Mouse (Mus musculus): ENCODE measurements at regions not wholly inside any gene's neighbourhood (a gene's known extent, or its start where the extent isn't known, plus 50 kb on each side); places are given as distances from the start of the nearest gene placed in this dataset.

DNA sequence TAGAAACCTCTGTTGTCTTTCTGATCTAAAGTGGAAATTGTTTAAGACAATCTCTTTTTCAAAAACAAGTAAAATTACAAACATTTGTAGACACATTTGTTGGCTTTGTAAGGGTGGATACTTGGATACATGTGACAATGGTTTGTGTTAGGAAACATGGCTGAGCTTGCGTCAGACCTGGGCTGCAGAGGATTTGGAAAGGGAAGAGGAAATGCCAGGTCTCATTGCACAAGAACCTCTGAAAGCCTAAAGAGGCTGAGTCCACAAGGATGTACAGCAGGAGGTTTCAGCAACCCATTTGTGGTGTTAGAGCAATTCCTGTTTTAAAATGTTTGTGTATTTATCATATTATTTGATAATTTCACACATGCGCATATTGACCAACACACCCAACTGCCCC lies 235.3 kb upstream of the Irx2 start:
- ATAC-seq (ENCODE audit: insufficient read depth) (no peak), DNase-seq (ENCODE audit: low read depth in 3 of 3, low spot score in 3 of 3) (no peak)
- no peaks in the 10 kb centered on the region for H3K36me3 ChIP-seq (replicated peaks; ENCODE audit: control insufficient read depth, insufficient read depth, low read depth)
- H3K9ac ChIP-seq (replicated peaks): no peak overlapping the region
- H3K9me3 ChIP-seq (ENCODE audit: control insufficient read depth, low read length): no peaks in the 10 kb centered on the region
- H3K27ac ChIP-seq: no peak overlapping the region
- TF ChIP-seq EP300 (IDR thresholded peaks at IDR 0.05; ENCODE audit: low read depth) (no peak), CTCF (IDR thresholded peaks at IDR 0.05; ENCODE audit: low read depth) (no peak)
- no peak overlapping the region for H3K4me2 ChIP-seq (ENCODE audit: low read depth)
- no peaks in the 10 kb centered on the region for H3K4me1 ChIP-seq (replicated peaks; ENCODE audit: control insufficient read depth in 2 of 2, insufficient read depth in 2 of 2, low read length in 1 of 2)
- 67% methylated on average over 2 of the region's 2 CpGs for WGBS (ENCODE audit: insufficient replicate concordance)
- H3K27me3 ChIP-seq (ENCODE audit: control insufficient read depth, insufficient read depth, low read length): no peaks in the 10 kb centered on the region
- H3K4me3 ChIP-seq (ENCODE audit: insufficient read depth in 1 of 2, low read depth in 2 of 2, low read length in 2 of 2): no peak overlapping the region

DNA sequence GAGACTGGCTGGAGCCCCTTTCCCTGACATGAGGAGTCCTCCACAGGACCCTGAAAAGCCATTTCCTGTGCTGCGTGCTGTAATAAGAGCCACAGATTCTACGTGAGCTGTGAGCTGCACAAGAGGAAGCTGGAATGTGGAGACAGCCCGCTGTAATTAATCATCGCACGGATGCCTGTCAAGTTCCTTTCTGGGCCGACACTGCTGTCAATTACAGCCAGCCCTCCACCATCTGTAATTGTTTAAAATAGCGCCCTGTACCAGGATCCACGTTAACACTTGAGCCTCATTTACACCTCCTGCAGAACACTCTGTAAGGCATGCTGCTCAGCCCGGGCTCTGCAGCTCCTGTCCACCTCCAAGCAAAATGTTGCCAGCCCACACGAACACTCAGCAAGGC lies 227.9 kb upstream of the Irx2 start:
- Histone ChIP-seq H3K4me2 (ENCODE audit: low read depth) (no peak overlapping the region), H3K9me3 (ENCODE audit: control insufficient read depth, low read length) (no peaks in the 10 kb centered on the region), H3K4me3 (ENCODE audit: insufficient read depth in 1 of 2, low read depth in 2 of 2, low read length in 2 of 2) (no peak overlapping the region), H3K9ac (replicated peaks) (no peak overlapping the region), H3K36me3 (replicated peaks; ENCODE audit: control insufficient read depth, insufficient read depth, low read depth) (no peaks in the 10 kb centered on the region), H3K27me3 (ENCODE audit: control insufficient read depth, insufficient read depth, low read length) (no peaks in the 10 kb centered on the region), H3K27ac (no peak overlapping the region), H3K4me1 (replicated peaks; ENCODE audit: control insufficient read depth in 2 of 2, insufficient read depth in 2 of 2, low read length in 1 of 2) (no peaks in the 10 kb centered on the region)
- DNase-seq (ENCODE audit: low read depth in 3 of 3, low spot score in 3 of 3) (no peak), ATAC-seq (ENCODE audit: insufficient read depth) (no peak)
- 18% methylated on average over 10 of the region's 10 CpGs for WGBS (ENCODE audit: insufficient replicate concordance)
- TF ChIP-seq EP300 (IDR thresholded peaks at IDR 0.05; ENCODE audit: low read depth): no peak
- TF ChIP-seq CTCF (IDR thresholded peaks at IDR 0.05; ENCODE audit: low read depth): no peak

- Histone ChIP-seq H3K4me2 (ENCODE audit: low read depth) (no peak overlapping the region), H3K4me3 (ENCODE audit: insufficient read depth in 1 of 2, low read depth in 2 of 2, low read length in 2 of 2) (no peak overlapping the region), H3K27ac (no peak overlapping the region), H3K36me3 (replicated peaks; ENCODE audit: control insufficient read depth, insufficient read depth, low read depth) (no peaks in the 10 kb centered on the region), H3K4me1 (replicated peaks; ENCODE audit: control insufficient read depth in 2 of 2, insufficient read depth in 2 of 2, low read length in 1 of 2) (no peaks in the 10 kb centered on the region), H3K9ac (replicated peaks) (no peak overlapping the region), H3K9me3 (ENCODE audit: control insufficient read depth, low read length) (no peaks in the 10 kb centered on the region), H3K27me3 (ENCODE audit: control insufficient read depth, insufficient read depth, low read length) (no peaks in the 10 kb centered on the region)
- TF ChIP-seq CTCF (IDR thresholded peaks at IDR 0.05; ENCODE audit: low read depth) (no peak), EP300 (IDR thresholded peaks at IDR 0.05; ENCODE audit: low read depth) (no peak)
- 67% methylated on average over 11 of the region's 11 CpGs for WGBS (ENCODE audit: insufficient replicate concordance)
- ATAC-seq (ENCODE audit: insufficient read depth) (no peak), DNase-seq (ENCODE audit: low read depth in 3 of 3, low spot score in 3 of 3) (no peak)
Measured at GRCm38 (mm10) chr13:72409238-72409965, 219.2 kb upstream of the Irx2 start.

- no peak for DNase-seq (ENCODE audit: low read depth in 3 of 3, low spot score in 3 of 3)
- no peaks in the 10 kb centered on the region for H3K4me1 ChIP-seq (replicated peaks; ENCODE audit: control insufficient read depth in 2 of 2, insufficient read depth in 2 of 2, low read length in 1 of 2)
Measured at GRCm38 (mm10) chr13:72412656-72413055, 216.0 kb upstream of the Irx2 start.

DNA sequence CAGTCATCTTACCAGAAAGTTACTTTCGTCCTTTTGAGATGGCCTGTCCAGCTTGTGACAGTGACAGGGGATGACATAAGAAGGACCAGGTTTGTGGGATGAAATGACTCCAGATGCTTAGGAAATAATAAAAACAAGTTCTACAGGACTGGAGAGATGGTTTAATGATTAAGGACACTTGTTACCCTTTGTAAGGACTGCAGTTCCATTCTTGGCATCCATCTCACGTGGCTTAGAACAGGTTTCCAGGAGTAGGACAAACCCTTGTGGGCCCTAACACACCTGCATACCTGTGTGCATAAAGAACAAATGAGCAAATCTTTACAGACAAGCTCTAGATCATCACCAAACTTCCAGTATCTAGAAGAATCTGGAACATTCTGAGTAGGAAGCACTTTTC lies 211.6 kb upstream of the Irx2 start:
- no peak for DNase-seq (ENCODE audit: low read depth in 3 of 3, low spot score in 3 of 3)
- Histone ChIP-seq H3K4me2 (ENCODE audit: low read depth) (no peak overlapping the region), H3K9ac (replicated peaks) (no peak overlapping the region), H3K4me3 (ENCODE audit: insufficient read depth in 1 of 2, low read depth in 2 of 2, low read length in 2 of 2) (no peak overlapping the region), H3K9me3 (ENCODE audit: control insufficient read depth, low read length) (no peaks in the 10 kb centered on the region), H3K4me1 (replicated peaks; ENCODE audit: control insufficient read depth in 2 of 2, insufficient read depth in 2 of 2, low read length in 1 of 2) (no peaks in the 10 kb centered on the region), H3K36me3 (replicated peaks; ENCODE audit: control insufficient read depth, insufficient read depth, low read depth) (no peaks in the 10 kb centered on the region), H3K27me3 (ENCODE audit: control insufficient read depth, insufficient read depth, low read length) (no peaks in the 10 kb centered on the region), H3K27ac (no peak overlapping the region)
- WGBS (ENCODE audit: insufficient replicate concordance): 42% methylated on average over 2 of the region's 2 CpGs
- ATAC-seq (ENCODE audit: insufficient read depth): no peak
- no peak for TF ChIP-seq CTCF (IDR thresholded peaks at IDR 0.05; ENCODE audit: low read depth)
- no peak for TF ChIP-seq EP300 (IDR thresholded peaks at IDR 0.05; ENCODE audit: low read depth)

More at GRCm38 (mm10) chr13:72412656-72413055, 216.0 kb upstream of the Irx2 start:
- Histone ChIP-seq H3K9me3 (ENCODE audit: control insufficient read depth, low read length) (no peaks in the 10 kb centered on the region), H3K4me2 (ENCODE audit: low read depth) (no peak overlapping the region), H3K27ac (no peak overlapping the region), H3K27me3 (ENCODE audit: control insufficient read depth, insufficient read depth, low read length) (no peaks in the 10 kb centered on the region), H3K9ac (replicated peaks) (no peak overlapping the region), H3K4me3 (ENCODE audit: insufficient read depth in 1 of 2, low read depth in 2 of 2, low read length in 2 of 2) (no peak overlapping the region), H3K36me3 (replicated peaks; ENCODE audit: control insufficient read depth, insufficient read depth, low read depth) (no peaks in the 10 kb centered on the region)
- 70% methylated on average over 4 of the region's 4 CpGs for WGBS (ENCODE audit: insufficient replicate concordance)
- TF ChIP-seq EP300 (IDR thresholded peaks at IDR 0.05; ENCODE audit: low read depth): no peak
- no peak for TF ChIP-seq CTCF (IDR thresholded peaks at IDR 0.05; ENCODE audit: low read depth)
- ATAC-seq (ENCODE audit: insufficient read depth): no peak

Measured in liver, embryonic 14.5 days (tissue).